Mouse (Mus musculus) cerebellum, postnatal 25 days (tissue): ENCODE data around the gene Cd200r1.
"Not testable (repeated sequence)": the region's sequence is repeated elsewhere in the genome, so short reads cannot be mapped to it uniquely, and the experiment has no call there.

Experiments used
- DNase-seq, 2 experiments: peaks; one replicate each; pipeline ENCODE4 v3.0.0; 2021; ENCODE audit warnings: mixed read lengths in 2 of 2

Gene Cd200r1

GRCm38 (mm10) chr16:44767506-44767905 lies 2.0 kb downstream of the Cd200r1 start:
- no peak for DNase-seq

- peak in 1 of 2 experiments; percentile 13 for DNase-seq
Measured at GRCm38 (mm10) chr16:44767967-44768366, 2.4 kb downstream of the Cd200r1 start.

- no peak for DNase-seq
Measured at GRCm38 (mm10) chr16:44772577-44772976, 7.0 kb downstream of the Cd200r1 start.

- no peak for DNase-seq
Measured at GRCm38 (mm10) chr16:44773673-44774072, 8.1 kb downstream of the Cd200r1 start.

GRCm38 (mm10) chr16:44774201-44774600 lies 8.7 kb downstream of the Cd200r1 start:
- no peak for DNase-seq

- DNase-seq: no peak
Measured at GRCm38 (mm10) chr16:44778538-44779147, 13.1 kb downstream of the Cd200r1 start.

GRCm38 (mm10) chr16:44779494-44779893 lies 14.0 kb downstream of the Cd200r1 start:
- DNase-seq: no peak

- DNase-seq: no peak
Measured at GRCm38 (mm10) chr16:44780751-44781150, 15.2 kb downstream of the Cd200r1 start.

- DNase-seq: no peak
Measured at GRCm38 (mm10) chr16:44786934-44787333, 21.4 kb downstream of the Cd200r1 start.

GRCm38 (mm10) chr16:44794416-44794815 lies 28.9 kb downstream of the Cd200r1 start:
- no peak for DNase-seq

GRCm38 (mm10) chr16:44805976-44806375 lies 40.4 kb downstream of the Cd200r1 start:
- DNase-seq: no peak

- DNase-seq: not testable (repeated sequence)
Measured at GRCm38 (mm10) chr16:44810223-44810622, 44.7 kb downstream of the Cd200r1 start.

- no peak for DNase-seq
Measured at GRCm38 (mm10) chr16:44811544-44811943, 46.0 kb downstream of the Cd200r1 start, which contains the start of gene Cd200r4. Gene Cd200r4 (plus strand): TSS chr16:44811733.

- DNase-seq: no peak
Measured at GRCm38 (mm10) chr16:44812468-44813065, 47.0 kb downstream of the Cd200r1 start.

GRCm38 (mm10) chr16:44818010-44818409 lies 52.5 kb downstream of the Cd200r1 start:
- no peak for DNase-seq

GRCm38 (mm10) chr16:44820545-44820944 lies 55.0 kb downstream of the Cd200r1 start:
- no peak for DNase-seq

- no peak for DNase-seq
Measured at GRCm38 (mm10) chr16:44832286-44832685, 66.8 kb downstream of the Cd200r1 start.

GRCm38 (mm10) chr16:44833189-44833588 lies 67.7 kb downstream of the Cd200r1 start:
- DNase-seq: not testable (repeated sequence)
